ENCODE assay signal across 12 mouse cellular contexts in genomic region chr14:19968321-19969010, GRCm38 (mm10). TPM values are rescaled to one million over a fixed set of nuclear protein-coding genes. Genes with fewer than 3 reads are reported as not detected.
A peak's percentile ranks its signal among the peaks of the same experiment; 100 is the strongest.
DNase-seq lines count a peak whose midpoint lies in the region; ATAC-seq lines count a peak whose summit lies in the region.
"Had no signal": no experiment of that assay in that cellular context is flagged by ENCODE, and none has a peak within 500 bp of the region (broad histone marks: within the 10 kb centered on the region; RNA-seq: fewer than 3 reads in every experiment).

No protein-coding gene starts in this region.

- H3K9ac ChIP-seq in hindbrain, embryonic 15.5 days: no peak overlapping the region
- H3K9ac ChIP-seq in hindbrain, embryonic 14.5 days: no peak overlapping the region
- H3K9ac ChIP-seq in embryonic facial prominence, embryonic 14.5 days (ENCODE audit: low read depth, low read length): no peak overlapping the region
- H3K9ac ChIP-seq: hindbrain, embryonic 13.5 days; lung, embryonic 14.5 days had no signal

- H3K4me2 ChIP-seq in hindbrain, embryonic 15.5 days: no peak overlapping the region
- H3K4me2 ChIP-seq in hindbrain, embryonic 14.5 days (replicated peaks): no peak overlapping the region
- H3K4me2 ChIP-seq in embryonic facial prominence, embryonic 14.5 days (ENCODE audit: low read depth, low read length): no peak overlapping the region
- H3K4me2 ChIP-seq: hindbrain, embryonic 13.5 days; lung, embryonic 14.5 days had no signal

- WGBS in hindbrain, embryonic 15.5 days: 80% methylated on average over 7 of the region's 7 CpGs
- WGBS in hindbrain, embryonic 14.5 days: 81% methylated on average over 7 of the region's 7 CpGs
- WGBS in embryonic facial prominence, embryonic 14.5 days: 78% methylated on average over 7 of the region's 7 CpGs

- DNase-seq in hindbrain, embryonic 14.5 days (ENCODE audit: low spot score): no peak
- DNase-seq in A20 (ENCODE audit: low read depth, low spot score): peak; percentile 90
- no peak for DNase-seq in embryonic facial prominence, embryonic 14.5 days (ENCODE audit: low spot score)
- DNase-seq in adrenal gland, adult 8-10 months: no peak
- no peak for DNase-seq in layer of hippocampus, postnatal 36 days
- no peak for DNase-seq in urinary bladder, postnatal 10 days (ENCODE audit: low spot score)
- DNase-seq: cerebellum, postnatal 10 days; kidney, postnatal 4 days; lung, embryonic 14.5 days had no signal

- no peaks in the 10 kb centered on the region for H3K9me3 ChIP-seq in hindbrain, embryonic 15.5 days
- no peaks in the 10 kb centered on the region for H3K9me3 ChIP-seq in hindbrain, embryonic 14.5 days (ENCODE audit: control insufficient read depth, low read length)
- peaks cover 3% of the 10 kb centered on the region; the same call in 1 of the 2 replicates for H3K9me3 ChIP-seq in embryonic facial prominence, embryonic 14.5 days (ENCODE audit: control insufficient read depth, low read length)
- H3K9me3 ChIP-seq: hindbrain, embryonic 13.5 days had no signal

- no peak overlapping the region for H3K27ac ChIP-seq in hindbrain, embryonic 15.5 days (replicated peaks)
- H3K27ac ChIP-seq in hindbrain, embryonic 14.5 days: no peak overlapping the region
- peak overlapping the region; percentile 33; the same call in 1 of the 2 replicates for H3K27ac ChIP-seq in embryonic facial prominence, embryonic 14.5 days (replicated peaks; ENCODE audit: low read depth, low read length)
- H3K27ac ChIP-seq: hindbrain, embryonic 13.5 days had no signal

- ATAC-seq in hindbrain, embryonic 15.5 days (ENCODE audit: low FRiP score, low read depth): 0 out of 2 replicates have a peak, but pooled peaks have one; percentile 12
- no peak for ATAC-seq in hindbrain, embryonic 14.5 days (ENCODE audit: low FRiP score)
- ATAC-seq in embryonic facial prominence, embryonic 14.5 days (ENCODE audit: low read depth): no peak
- ATAC-seq in megakaryocyte progenitor cell, adult 5-6 weeks (replicated peaks; ENCODE audit: poor library complexity): peak; percentile 62

- 0 out of 2 replicates have a peak, but pooled peaks cover 4% of the 10 kb centered on the region for H3K36me3 ChIP-seq in hindbrain, embryonic 15.5 days
- no peaks in the 10 kb centered on the region for H3K36me3 ChIP-seq in hindbrain, embryonic 14.5 days (replicated peaks; ENCODE audit: control insufficient read depth, insufficient read depth)
- H3K36me3 ChIP-seq in embryonic facial prominence, embryonic 14.5 days (ENCODE audit: control insufficient read depth, insufficient read depth, low read length): no peaks in the 10 kb centered on the region
- H3K36me3 ChIP-seq: hindbrain, embryonic 13.5 days had no signal

- H3K4me3 ChIP-seq in hindbrain, embryonic 15.5 days: no peak overlapping the region
- no peak overlapping the region for H3K4me3 ChIP-seq in hindbrain, embryonic 14.5 days (replicated peaks; ENCODE audit: low read length)
- H3K4me3 ChIP-seq in embryonic facial prominence, embryonic 14.5 days (ENCODE audit: low read depth, low read length): no peak overlapping the region
- H3K4me3 ChIP-seq: hindbrain, embryonic 13.5 days had no signal

- H3K27me3 ChIP-seq in hindbrain, embryonic 15.5 days: no peaks in the 10 kb centered on the region
- H3K27me3 ChIP-seq in hindbrain, embryonic 14.5 days (ENCODE audit: control insufficient read depth, insufficient read depth, low read length): no peaks in the 10 kb centered on the region
- H3K27me3 ChIP-seq in embryonic facial prominence, embryonic 14.5 days (replicated peaks; ENCODE audit: control insufficient read depth, insufficient read depth, low read length): no peaks in the 10 kb centered on the region
- H3K27me3 ChIP-seq: hindbrain, embryonic 13.5 days had no signal

- H3K4me1 ChIP-seq in hindbrain, embryonic 15.5 days (replicated peaks): peaks cover 70% of the 10 kb centered on the region
- peaks cover 49% of the 10 kb centered on the region for H3K4me1 ChIP-seq in hindbrain, embryonic 14.5 days (replicated peaks; ENCODE audit: control insufficient read depth, insufficient read depth, low read length)
- peaks cover 20% of the 10 kb centered on the region for H3K4me1 ChIP-seq in embryonic facial prominence, embryonic 14.5 days (ENCODE audit: control insufficient read depth, insufficient read depth, low read length)

RNA-seq across cellular contexts. Expression of gene Gng2, which starts 9.0 kb away (rescaled TPM):
- 379 and 390 TPM in 2 replicates for polyA plus RNA-seq in hindbrain, embryonic 15.5 days (2015; fragmentation: Nextera tagmentation; extraction: Ambion mirVana)
- 362 and 393 TPM in 2 replicates for polyA plus RNA-seq in hindbrain, embryonic 14.5 days (2014; fragmentation: Nextera tagmentation; extraction: Ambion mirVana)
- 59.3 and 63.5 TPM in 2 replicates for polyA plus RNA-seq in embryonic facial prominence, embryonic 14.5 days (2014; fragmentation: Nextera tagmentation; extraction: Ambion mirVana)
- total RNA-seq in megakaryocyte progenitor cell, adult 5-6 weeks (2015): 47.7 and 53.6 TPM in 2 replicates
- 32.1 and 67.0 TPM in 2 replicates for total RNA-seq in megakaryocyte progenitor cell, adult 5-6 weeks (2017)
- 10 to 100 TPM; 30.0 to 52.2 (median 41.3) TPM for total RNA-seq in adrenal gland, adult 8-10 months (2022)
- total RNA-seq in layer of hippocampus, postnatal 36 days (2021): 100 to 1,000 TPM; 284 to 297 TPM

Comparison
In these comparisons a context has a peak if more than half of its experiments do, and no peak if none do; other contexts are left out.
1. ATAC-seq: peak in hindbrain, embryonic 15.5 days (single experiment) and megakaryocyte progenitor cell, adult 5-6 weeks (single experiment); none in hindbrain, embryonic 14.5 days (single experiment) and embryonic facial prominence, embryonic 14.5 days (single experiment).
2. RNA of gene Gng2, which starts 9.0 kb away (total RNA-seq): 284 to 297 TPM in layer of hippocampus, postnatal 36 days; 32.1 to 67.0 TPM in megakaryocyte progenitor cell, adult 5-6 weeks and 30.0 to 52.2 TPM in adrenal gland, adult 8-10 months; every median in the first group is over 4 times any median in the second.